Mouse (Mus musculus): ENCODE measurements around the gene Bank1. TPM values are rescaled to one million over a fixed set of nuclear protein-coding genes. Genes with fewer than 3 reads are reported as not detected.
A peak's percentile ranks its signal among the peaks of the same experiment; 100 is the strongest.
"Not testable (repeated sequence)": the region's sequence is repeated elsewhere in the genome, so short reads cannot be mapped to it uniquely, and the experiment has no call there.

Bank1 gene
- polyA plus RNA-seq, 1 experiment from 2014 or later, result 0.31 TPM

DNA sequence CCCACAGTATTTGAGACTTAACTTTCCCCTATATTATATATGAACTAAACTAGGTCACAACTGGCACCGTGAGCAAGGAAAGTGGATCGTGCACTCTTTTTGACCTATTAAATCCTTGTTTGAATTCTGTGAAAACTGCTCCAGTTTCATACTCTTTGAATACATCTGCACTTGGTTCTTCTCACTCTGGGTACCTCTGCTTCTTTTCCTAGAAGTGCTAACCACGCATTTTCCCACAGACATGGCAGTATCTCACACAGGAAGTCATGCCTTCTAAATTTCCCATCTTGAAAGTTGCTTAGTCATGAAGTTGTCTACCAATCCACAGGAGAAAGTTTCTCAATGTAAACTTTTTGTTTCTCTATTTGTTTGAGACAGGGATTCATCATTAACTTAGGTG lies 3.9 kb downstream of the Bank1 start:
- Histone ChIP-seq H3K9me3 (no peaks in the 10 kb centered on the region), H3K4me1 (no peaks in the 10 kb centered on the region), H3K27me3 (no peaks in the 10 kb centered on the region), H3K9ac (replicated peaks) (no peak overlapping the region), H3K27ac (replicated peaks) (no peak overlapping the region), H3K36me3 (no peaks in the 10 kb centered on the region), H3K4me2 (replicated peaks) (no peak overlapping the region), H3K4me3 (no peak overlapping the region)
- no peak for ATAC-seq (replicated peaks)
- 89% methylated on average over 3 of the region's 3 CpGs for WGBS

- WGBS, result 86% methylated on average over 1 of the region's 1 CpGs
- Histone ChIP-seq H3K27me3 (0 out of 2 replicates have a peak, but pooled peaks cover 3% of the 10 kb centered on the region), H3K36me3 (no peaks in the 10 kb centered on the region), H3K27ac (replicated peaks) (no peak overlapping the region), H3K4me3 (no peak overlapping the region), H3K4me1 (0 out of 2 replicates have a peak, but pooled peaks cover 4% of the 10 kb centered on the region), H3K4me2 (replicated peaks) (no peak overlapping the region), H3K9ac (replicated peaks) (no peak overlapping the region), H3K9me3 (no peaks in the 10 kb centered on the region)
- ATAC-seq (replicated peaks), result no peak
Measured at GRCm38 (mm10) chr3:136308487-136308886, 17.4 kb downstream of the Bank1 start.

- Histone ChIP-seq H3K9me3 (no peaks in the 10 kb centered on the region), H3K27me3 (0 out of 2 replicates have a peak, but pooled peaks cover 3% of the 10 kb centered on the region), H3K4me1 (0 out of 2 replicates have a peak, but pooled peaks cover 4% of the 10 kb centered on the region), H3K36me3 (no peaks in the 10 kb centered on the region), H3K4me2 (replicated peaks) (no peak overlapping the region), H3K9ac (replicated peaks) (no peak overlapping the region), H3K4me3 (no peak overlapping the region), H3K27ac (replicated peaks) (no peak overlapping the region)
- no peak for ATAC-seq (replicated peaks)
- WGBS, result 23% methylated on average over 5 of the region's 5 CpGs
Measured at GRCm38 (mm10) chr3:136306564-136307158, 19.2 kb downstream of the Bank1 start.

DNA sequence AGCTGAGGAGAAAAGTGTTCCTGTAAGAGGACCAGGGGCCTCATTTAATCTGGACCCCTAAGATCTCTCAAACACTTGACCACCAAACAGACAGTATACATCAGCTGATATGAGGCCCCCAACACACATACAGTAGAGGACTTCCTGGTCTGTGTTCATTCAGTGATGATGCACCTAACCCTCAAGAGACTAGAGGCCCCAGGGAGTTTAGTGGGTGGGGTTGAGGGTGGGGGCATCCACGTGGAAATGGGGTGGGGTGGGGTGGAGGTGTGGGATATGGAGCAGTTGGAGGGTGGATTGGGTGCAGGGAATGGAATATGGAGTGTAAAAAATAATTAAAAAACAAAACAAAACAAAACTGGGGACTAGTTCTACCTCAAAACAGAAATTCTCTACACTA lies 23.3 kb downstream of the Bank1 start:
- no peaks in the 10 kb centered on the region for H3K9me3 ChIP-seq
- 63% methylated on average over 1 of the region's 1 CpGs for WGBS
- no peaks in the 10 kb centered on the region for H3K36me3 ChIP-seq
- no peak overlapping the region for H3K4me2 ChIP-seq (replicated peaks)
- no peak overlapping the region for H3K4me3 ChIP-seq
- H3K27ac ChIP-seq (replicated peaks), result no peak overlapping the region
- H3K9ac ChIP-seq (replicated peaks), result no peak overlapping the region
- ATAC-seq (replicated peaks), result no peak
- no peaks in the 10 kb centered on the region for H3K27me3 ChIP-seq
- 0 out of 2 replicates have a peak, but pooled peaks cover 4% of the 10 kb centered on the region for H3K4me1 ChIP-seq

DNA sequence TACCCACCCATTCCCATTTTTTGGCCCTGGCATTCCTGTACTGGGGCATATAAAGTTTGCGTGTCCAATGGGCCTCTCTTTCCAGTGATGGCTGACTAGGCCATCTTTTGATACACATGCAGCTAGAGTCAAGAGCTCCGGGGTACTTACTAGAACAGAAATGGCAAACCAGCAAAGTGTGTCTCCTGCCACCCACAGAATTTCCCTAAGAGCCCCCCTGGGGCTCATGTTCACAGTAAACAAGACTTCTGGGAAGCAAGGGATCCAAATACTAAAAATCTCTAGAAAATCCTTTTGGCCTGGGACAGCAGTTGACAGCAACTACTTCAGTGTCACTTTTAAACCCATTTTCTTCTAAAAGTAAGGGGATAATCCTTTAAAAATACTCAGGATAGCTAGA lies 25.1 kb downstream of the Bank1 start:
- not testable (repeated sequence) for H3K27ac ChIP-seq (replicated peaks); ATAC-seq (replicated peaks); H3K4me1 ChIP-seq; H3K4me2 ChIP-seq (replicated peaks); H3K36me3 ChIP-seq; H3K27me3 ChIP-seq; H3K9ac ChIP-seq (replicated peaks); H3K4me3 ChIP-seq; H3K9me3 ChIP-seq
- WGBS, result 95% methylated on average over 2 of the region's 2 CpGs

DNA sequence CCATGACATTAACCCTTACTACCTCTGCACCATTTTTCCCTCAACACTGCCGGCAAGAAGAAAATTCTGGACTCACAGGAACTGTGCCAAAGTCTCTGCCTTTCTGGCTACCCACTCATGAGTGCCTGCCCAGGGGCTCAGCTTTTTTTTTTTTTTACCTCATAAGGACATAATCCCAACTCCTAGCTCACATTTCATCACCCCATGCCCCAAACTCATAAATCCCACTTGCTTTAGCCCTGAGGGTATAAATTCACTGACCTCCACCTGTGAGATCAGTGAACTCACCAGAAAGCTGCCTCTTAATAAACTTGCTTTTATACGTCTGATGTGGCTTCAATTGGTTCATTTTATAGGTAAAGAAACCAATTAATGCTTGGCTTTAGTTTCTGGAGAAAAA lies 28.5 kb downstream of the Bank1 start:
- no peak overlapping the region for H3K27ac ChIP-seq (replicated peaks)
- no peak overlapping the region for H3K4me2 ChIP-seq (replicated peaks)
- no peaks in the 10 kb centered on the region for H3K9me3 ChIP-seq
- no peak for ATAC-seq (replicated peaks)
- H3K4me3 ChIP-seq, result no peak overlapping the region
- peaks cover 6% of the 10 kb centered on the region; the same call in 1 of the 2 replicates for H3K4me1 ChIP-seq
- 69% methylated on average over 2 of the region's 2 CpGs for WGBS
- no peaks in the 10 kb centered on the region for H3K27me3 ChIP-seq
- H3K9ac ChIP-seq (replicated peaks), result no peak overlapping the region
- no peaks in the 10 kb centered on the region for H3K36me3 ChIP-seq

GRCm38 (mm10) chr3:136295250-136295649 lies 30.6 kb downstream of the Bank1 start:
- Histone ChIP-seq H3K9me3 (no peaks in the 10 kb centered on the region), H3K27ac (replicated peaks) (no peak overlapping the region), H3K4me3 (no peak overlapping the region), H3K9ac (replicated peaks) (no peak overlapping the region), H3K27me3 (no peaks in the 10 kb centered on the region), H3K36me3 (no peaks in the 10 kb centered on the region), H3K4me2 (replicated peaks) (no peak overlapping the region), H3K4me1 (peaks cover 6% of the 10 kb centered on the region; the same call in 1 of the 2 replicates)
- peak; percentile 89 for ATAC-seq (replicated peaks)
- 54% methylated on average over 2 of the region's 2 CpGs for WGBS

GRCm38 (mm10) chr3:136287883-136288282 lies 38.0 kb downstream of the Bank1 start:
- Histone ChIP-seq H3K36me3 (no peaks in the 10 kb centered on the region), H3K4me3 (no peak overlapping the region), H3K4me1 (no peaks in the 10 kb centered on the region), H3K4me2 (replicated peaks) (no peak overlapping the region), H3K27me3 (no peaks in the 10 kb centered on the region), H3K9me3 (no peaks in the 10 kb centered on the region), H3K9ac (replicated peaks) (no peak overlapping the region), H3K27ac (replicated peaks) (no peak overlapping the region)
- WGBS, result 76% methylated on average over 2 of the region's 2 CpGs
- no peak for ATAC-seq (replicated peaks)

- no peak for ATAC-seq (replicated peaks)
- no peaks in the 10 kb centered on the region for H3K27me3 ChIP-seq
- no peaks in the 10 kb centered on the region for H3K9me3 ChIP-seq
- no peak overlapping the region for H3K9ac ChIP-seq (replicated peaks)
- H3K36me3 ChIP-seq, result no peaks in the 10 kb centered on the region
- H3K4me2 ChIP-seq (replicated peaks), result no peak overlapping the region
- no peak overlapping the region for H3K4me3 ChIP-seq
- 89% methylated on average over 8 of the region's 8 CpGs for WGBS
- H3K4me1 ChIP-seq, result no peaks in the 10 kb centered on the region
- no peak overlapping the region for H3K27ac ChIP-seq (replicated peaks)
Measured at GRCm38 (mm10) chr3:136264969-136265595, 60.8 kb downstream of the Bank1 start.

DNA sequence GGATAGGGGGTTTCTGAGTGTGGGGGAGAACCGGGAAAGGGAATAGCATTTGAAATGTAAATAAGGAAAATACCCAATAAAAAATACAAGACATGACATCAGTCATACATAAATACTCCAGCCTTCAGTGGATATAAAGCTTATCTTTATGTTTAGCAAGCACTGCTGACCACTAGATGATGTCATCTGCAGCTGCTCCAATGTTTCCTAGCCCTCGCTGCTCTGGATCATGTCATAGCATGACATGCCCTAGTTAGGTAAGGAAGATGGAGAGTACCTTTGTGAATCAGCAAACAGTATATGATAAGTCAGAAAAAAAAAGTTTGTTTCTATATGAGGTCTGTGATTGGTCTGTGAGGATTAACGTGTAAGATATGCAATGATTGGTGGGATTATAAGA lies 68.1 kb downstream of the Bank1 start:
- Histone ChIP-seq H3K36me3 (no peaks in the 10 kb centered on the region), H3K27me3 (no peaks in the 10 kb centered on the region), H3K9ac (replicated peaks) (no peak overlapping the region), H3K4me2 (replicated peaks) (no peak overlapping the region), H3K9me3 (no peaks in the 10 kb centered on the region), H3K4me3 (no peak overlapping the region), H3K4me1 (no peaks in the 10 kb centered on the region), H3K27ac (replicated peaks) (no peak overlapping the region)
- ATAC-seq (replicated peaks), result no peak
- WGBS, result 92% methylated on average over 3 of the region's 3 CpGs

DNA sequence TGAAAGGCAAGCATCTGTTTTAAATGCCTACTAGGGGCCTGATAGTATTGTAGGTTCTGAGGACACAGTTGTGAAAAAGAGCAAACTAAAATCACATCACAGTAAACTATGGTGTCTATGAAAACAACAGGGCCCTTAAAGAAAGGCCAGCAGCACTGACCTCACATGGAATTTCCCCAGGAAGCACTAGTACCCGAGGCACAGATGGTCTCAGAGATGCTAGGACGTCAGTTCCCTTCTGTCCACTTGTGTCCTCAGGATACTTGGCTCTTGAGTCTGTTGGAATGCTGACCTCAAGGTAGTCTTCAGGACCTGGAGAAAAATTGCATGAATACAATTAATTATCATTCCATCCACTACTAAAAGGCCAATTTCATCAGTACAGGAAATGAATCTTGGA lies 71.2 kb downstream of the Bank1 start:
- H3K4me1 ChIP-seq, result no peaks in the 10 kb centered on the region
- H3K27me3 ChIP-seq, result no peaks in the 10 kb centered on the region
- H3K4me3 ChIP-seq, result no peak overlapping the region
- no peak overlapping the region for H3K4me2 ChIP-seq (replicated peaks)
- no peak overlapping the region for H3K9ac ChIP-seq (replicated peaks)
- H3K9me3 ChIP-seq, result no peaks in the 10 kb centered on the region
- H3K36me3 ChIP-seq, result no peaks in the 10 kb centered on the region
- no peak overlapping the region for H3K27ac ChIP-seq (replicated peaks)
- WGBS, result 70% methylated on average over 2 of the region's 2 CpGs
- ATAC-seq (replicated peaks), result no peak

GRCm38 (mm10) chr3:136252820-136253219 lies 73.0 kb downstream of the Bank1 start:
- no peak overlapping the region for H3K4me2 ChIP-seq (replicated peaks)
- H3K27me3 ChIP-seq, result no peaks in the 10 kb centered on the region
- no peak overlapping the region for H3K27ac ChIP-seq (replicated peaks)
- H3K4me3 ChIP-seq, result no peak overlapping the region
- 84% methylated on average over 4 of the region's 4 CpGs for WGBS
- H3K36me3 ChIP-seq, result no peaks in the 10 kb centered on the region
- no peaks in the 10 kb centered on the region for H3K9me3 ChIP-seq
- H3K9ac ChIP-seq (replicated peaks), result no peak overlapping the region
- H3K4me1 ChIP-seq, result no peaks in the 10 kb centered on the region
- ATAC-seq (replicated peaks), result no peak

GRCm38 (mm10) chr3:136251578-136251977 lies 74.3 kb downstream of the Bank1 start:
- H3K36me3 ChIP-seq, result no peaks in the 10 kb centered on the region
- no peak overlapping the region for H3K4me3 ChIP-seq
- H3K4me1 ChIP-seq, result no peaks in the 10 kb centered on the region
- no peak for ATAC-seq (replicated peaks)
- no peaks in the 10 kb centered on the region for H3K9me3 ChIP-seq
- no peaks in the 10 kb centered on the region for H3K27me3 ChIP-seq
- H3K27ac ChIP-seq (replicated peaks), result no peak overlapping the region
- no peak overlapping the region for H3K9ac ChIP-seq (replicated peaks)
- no peak overlapping the region for H3K4me2 ChIP-seq (replicated peaks)
- 99% methylated on average over 4 of the region's 4 CpGs for WGBS
